Mouse (Mus musculus) lung, adult 2 months (tissue): ENCODE measurements around the gene Lrrc31.

Source experiments
- CTCF ChIP-seq: fragments of 200-500 bp; IDR thresholded peaks from 2 replicates; pipeline ENCODE4 v1.5.1; 2011; ENCODE audit warnings: mild to moderate bottlenecking, low read length, control low read depth; ENCODE audit not compliant: insufficient read depth
- POLR2A ChIP-seq: fragments of 200-500 bp; IDR thresholded peaks from 2 replicates; pipeline ENCODE4 v1.6.1; 2011; ENCODE audit warnings: low read depth, mild to moderate bottlenecking, control low read depth, low read length, borderline replicate concordance; ENCODE audit errors: extremely low read depth

GRCm38 (mm10) chr3:30647440-30648090, 52.1 kb downstream of the Lrrc31 start, which contains the start of gene Lrrc34:
- TF ChIP-seq POLR2A: no peak; the same call in 1 of the 2 replicates
- TF ChIP-seq CTCF: no peak
